Mouse (Mus musculus): Measurements from ENCODE around the gene Zfp609. TPM values are rescaled to one million over a fixed set of nuclear protein-coding genes. Genes with fewer than 3 reads are reported as not detected.

The Zfp609 gene
- polyA plus RNA-seq, 1 experiment = 6.1 TPM

- Histone ChIP-seq H3K4me1 (ENCODE audit: control insufficient read depth, insufficient read depth, insufficient read length, low read length) (no peaks in the 10 kb centered on the region), H3K27ac (ENCODE audit: insufficient read depth, low read depth, low read length) (no peak overlapping the region), H3K27me3 (ENCODE audit: control insufficient read depth, insufficient read depth, low read length) (no peaks in the 10 kb centered on the region), H3K36me3 (ENCODE audit: control insufficient read depth, insufficient read depth, low read length) (no peaks in the 10 kb centered on the region), H3K4me3 (ENCODE audit: low read depth, low read length) (no peak overlapping the region)
- WGBS = 77% methylated on average over 3 of the region's 3 CpGs
- TF ChIP-seq POLR2A (IDR thresholded peaks at IDR 0.05; ENCODE audit: low read depth, low read length) (no peak), CTCF (IDR thresholded peaks at IDR 0.05; ENCODE audit: extremely low read depth, insufficient read length, insufficient replicate concordance, low read depth, low read length) (peak; percentile 34; the same call in 1 of the 2 replicates)
These were observed 74.7 kb downstream of the Zfp609 start for GRCm38 (mm10) chr9:65752632-65753031.

- Histone ChIP-seq H3K27ac (ENCODE audit: insufficient read depth, low read depth, low read length) (no peak overlapping the region), H3K36me3 (ENCODE audit: control insufficient read depth, insufficient read depth, low read length) (no peaks in the 10 kb centered on the region), H3K4me3 (ENCODE audit: low read depth, low read length) (no peak overlapping the region), H3K27me3 (ENCODE audit: control insufficient read depth, insufficient read depth, low read length) (no peaks in the 10 kb centered on the region), H3K4me1 (ENCODE audit: control insufficient read depth, insufficient read depth, insufficient read length, low read length) (no peaks in the 10 kb centered on the region)
- 93% methylated on average over 7 of the region's 7 CpGs for WGBS
- TF ChIP-seq POLR2A (IDR thresholded peaks at IDR 0.05; ENCODE audit: low read depth, low read length) = no peak
- TF ChIP-seq CTCF (IDR thresholded peaks at IDR 0.05; ENCODE audit: extremely low read depth, insufficient read length, insufficient replicate concordance, low read depth, low read length) = no peak
These were observed 75.5 kb downstream of the Zfp609 start for GRCm38 (mm10) chr9:65751906-65752305.

- no peaks in the 10 kb centered on the region for H3K27me3 ChIP-seq (ENCODE audit: control insufficient read depth, insufficient read depth, low read length)
- H3K4me3 ChIP-seq (ENCODE audit: low read depth, low read length) = no peak overlapping the region
- H3K36me3 ChIP-seq (ENCODE audit: control insufficient read depth, insufficient read depth, low read length) = no peaks in the 10 kb centered on the region
- H3K27ac ChIP-seq (ENCODE audit: insufficient read depth, low read depth, low read length) = no peak overlapping the region
- TF ChIP-seq POLR2A (IDR thresholded peaks at IDR 0.05; ENCODE audit: low read depth, low read length) = no peak
- TF ChIP-seq CTCF (IDR thresholded peaks at IDR 0.05; ENCODE audit: extremely low read depth, insufficient read length, insufficient replicate concordance, low read depth, low read length) = no peak
- WGBS = 62% methylated on average over 4 of the region's 4 CpGs
- no peaks in the 10 kb centered on the region for H3K4me1 ChIP-seq (ENCODE audit: control insufficient read depth, insufficient read depth, insufficient read length, low read length)
These were observed 79.3 kb downstream of the Zfp609 start for GRCm38 (mm10) chr9:65748102-65748501.

- TF ChIP-seq CTCF (IDR thresholded peaks at IDR 0.05; ENCODE audit: extremely low read depth, insufficient read length, insufficient replicate concordance, low read depth, low read length) (no peak), POLR2A (IDR thresholded peaks at IDR 0.05; ENCODE audit: low read depth, low read length) (no peak)
- Histone ChIP-seq H3K27ac (ENCODE audit: insufficient read depth, low read depth, low read length) (no peak overlapping the region), H3K4me1 (ENCODE audit: control insufficient read depth, insufficient read depth, insufficient read length, low read length) (no peaks in the 10 kb centered on the region), H3K27me3 (ENCODE audit: control insufficient read depth, insufficient read depth, low read length) (no peaks in the 10 kb centered on the region), H3K36me3 (ENCODE audit: control insufficient read depth, insufficient read depth, low read length) (no peaks in the 10 kb centered on the region), H3K4me3 (ENCODE audit: low read depth, low read length) (no peak overlapping the region)
- WGBS = 64% methylated on average over 2 of the region's 2 CpGs
These were observed 80.9 kb downstream of the Zfp609 start for GRCm38 (mm10) chr9:65746479-65746878.

GRCm38 (mm10) chr9:65745456-65745855 is 81.9 kb downstream of the Zfp609 start:
- 81% methylated on average over 5 of the region's 5 CpGs for WGBS
- H3K27me3 ChIP-seq (ENCODE audit: control insufficient read depth, insufficient read depth, low read length) = no peaks in the 10 kb centered on the region
- TF ChIP-seq CTCF (IDR thresholded peaks at IDR 0.05; ENCODE audit: extremely low read depth, insufficient read length, insufficient replicate concordance, low read depth, low read length) (no peak), POLR2A (IDR thresholded peaks at IDR 0.05; ENCODE audit: low read depth, low read length) (no peak)
- no peak overlapping the region for H3K27ac ChIP-seq (ENCODE audit: insufficient read depth, low read depth, low read length)
- H3K4me3 ChIP-seq (ENCODE audit: low read depth, low read length) = no peak overlapping the region
- H3K36me3 ChIP-seq (ENCODE audit: control insufficient read depth, insufficient read depth, low read length) = no peaks in the 10 kb centered on the region
- no peaks in the 10 kb centered on the region for H3K4me1 ChIP-seq (ENCODE audit: control insufficient read depth, insufficient read depth, insufficient read length, low read length)

GRCm38 (mm10) chr9:65744171-65745082 is 82.9 kb downstream of the Zfp609 start:
- H3K4me1 ChIP-seq (ENCODE audit: control insufficient read depth, insufficient read depth, insufficient read length, low read length) = no peaks in the 10 kb centered on the region
- WGBS = 65% methylated on average over 4 of the region's 4 CpGs
- no peaks in the 10 kb centered on the region for H3K27me3 ChIP-seq (ENCODE audit: control insufficient read depth, insufficient read depth, low read length)
- no peaks in the 10 kb centered on the region for H3K36me3 ChIP-seq (ENCODE audit: control insufficient read depth, insufficient read depth, low read length)
- no peak overlapping the region for H3K27ac ChIP-seq (ENCODE audit: insufficient read depth, low read depth, low read length)
- no peak for TF ChIP-seq CTCF (IDR thresholded peaks at IDR 0.05; ENCODE audit: extremely low read depth, insufficient read length, insufficient replicate concordance, low read depth, low read length)
- TF ChIP-seq POLR2A (IDR thresholded peaks at IDR 0.05; ENCODE audit: low read depth, low read length) = no peak
- H3K4me3 ChIP-seq (ENCODE audit: low read depth, low read length) = no peak overlapping the region

GRCm38 (mm10) chr9:65743809-65744170 is 83.6 kb downstream of the Zfp609 start:
- no peaks in the 10 kb centered on the region for H3K36me3 ChIP-seq (ENCODE audit: control insufficient read depth, insufficient read depth, low read length)
- no peak for TF ChIP-seq CTCF (IDR thresholded peaks at IDR 0.05; ENCODE audit: extremely low read depth, insufficient read length, insufficient replicate concordance, low read depth, low read length)
- TF ChIP-seq POLR2A (IDR thresholded peaks at IDR 0.05; ENCODE audit: low read depth, low read length) = no peak
- no peaks in the 10 kb centered on the region for H3K27me3 ChIP-seq (ENCODE audit: control insufficient read depth, insufficient read depth, low read length)
- no peaks in the 10 kb centered on the region for H3K4me1 ChIP-seq (ENCODE audit: control insufficient read depth, insufficient read depth, insufficient read length, low read length)
- no peak overlapping the region for H3K4me3 ChIP-seq (ENCODE audit: low read depth, low read length)
- H3K27ac ChIP-seq (ENCODE audit: insufficient read depth, low read depth, low read length) = no peak overlapping the region
